Mouse (Mus musculus) monocyte, adult 2 months (primary cell): Measurements from ENCODE around the gene Bad.
A peak's percentile ranks its signal among the peaks of the same experiment; 100 is the strongest.
"Not testable (repeated sequence)": the region's sequence is repeated elsewhere in the genome, so short reads cannot be mapped to it uniquely, and the experiment has no call there.

Source experiments
- DNase-seq, 2 experiments: peaks; one replicate each; pipeline ENCODE4 v3.0.0; 2022; ENCODE audit warnings: low spot score in 2 of 2, low read depth in 1 of 2

Bad gene

DNA sequence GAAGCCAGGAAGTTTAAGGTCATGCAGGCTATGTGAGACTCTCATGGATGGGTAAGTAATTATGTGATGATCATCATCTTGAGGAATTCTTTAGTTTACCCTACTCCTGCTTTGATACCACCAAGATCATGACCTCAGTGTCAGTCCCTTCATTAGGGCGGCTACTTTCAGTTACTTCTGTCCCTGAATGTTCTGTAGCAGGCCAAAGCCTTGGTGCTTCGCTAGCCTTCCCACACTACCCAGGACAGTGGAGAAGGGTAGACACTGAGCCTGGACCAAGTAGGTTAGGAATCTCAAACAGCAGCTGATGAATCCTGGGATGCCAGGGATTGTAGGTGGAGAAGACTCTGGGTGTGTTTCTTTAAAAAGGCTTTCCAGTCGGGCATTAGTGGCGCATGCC, 39.8 kb downstream of the Bad start:
- no peak for DNase-seq

DNA sequence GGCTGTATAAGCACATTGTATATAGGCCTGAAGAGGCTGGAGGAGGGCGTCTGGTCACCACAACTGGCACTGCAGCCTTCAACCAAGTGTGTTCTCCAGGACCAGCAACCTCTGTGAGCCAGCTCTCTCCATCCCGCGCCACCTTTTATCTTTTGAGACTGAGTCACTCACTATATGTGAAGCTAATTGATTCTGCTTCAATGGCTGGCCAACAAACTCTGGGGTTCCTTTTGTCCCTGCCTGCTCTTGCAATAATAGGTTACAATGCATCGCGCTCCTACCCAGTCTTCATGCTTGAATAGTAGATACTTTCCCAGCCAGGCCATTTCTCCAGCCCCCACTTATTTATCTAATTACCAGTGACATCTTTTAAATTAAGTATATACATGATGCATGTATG, 42.0 kb downstream of the Bad start:
- DNase-seq, result no peak

DNA sequence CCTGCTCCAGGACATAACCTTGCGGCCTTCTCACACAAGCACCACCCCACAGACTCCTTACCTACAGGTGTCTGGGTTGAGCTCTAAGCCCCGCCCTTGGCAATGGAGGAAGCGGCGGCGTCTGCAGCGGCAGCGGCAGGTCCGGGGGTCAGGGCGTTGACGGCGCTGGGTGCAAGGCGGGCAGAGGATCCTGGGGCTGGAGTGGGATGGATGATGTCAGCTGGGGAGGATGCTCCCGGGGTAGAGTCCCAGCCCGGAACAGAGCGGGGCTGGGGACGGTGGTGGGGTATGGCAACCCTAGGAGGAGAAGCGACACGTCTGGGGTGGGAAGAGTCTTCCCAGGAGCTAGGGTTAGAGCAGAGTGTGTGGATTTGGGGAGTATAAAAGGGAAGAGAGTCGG, 43.6 kb downstream of the Bad start:
- no peak for DNase-seq

DNA sequence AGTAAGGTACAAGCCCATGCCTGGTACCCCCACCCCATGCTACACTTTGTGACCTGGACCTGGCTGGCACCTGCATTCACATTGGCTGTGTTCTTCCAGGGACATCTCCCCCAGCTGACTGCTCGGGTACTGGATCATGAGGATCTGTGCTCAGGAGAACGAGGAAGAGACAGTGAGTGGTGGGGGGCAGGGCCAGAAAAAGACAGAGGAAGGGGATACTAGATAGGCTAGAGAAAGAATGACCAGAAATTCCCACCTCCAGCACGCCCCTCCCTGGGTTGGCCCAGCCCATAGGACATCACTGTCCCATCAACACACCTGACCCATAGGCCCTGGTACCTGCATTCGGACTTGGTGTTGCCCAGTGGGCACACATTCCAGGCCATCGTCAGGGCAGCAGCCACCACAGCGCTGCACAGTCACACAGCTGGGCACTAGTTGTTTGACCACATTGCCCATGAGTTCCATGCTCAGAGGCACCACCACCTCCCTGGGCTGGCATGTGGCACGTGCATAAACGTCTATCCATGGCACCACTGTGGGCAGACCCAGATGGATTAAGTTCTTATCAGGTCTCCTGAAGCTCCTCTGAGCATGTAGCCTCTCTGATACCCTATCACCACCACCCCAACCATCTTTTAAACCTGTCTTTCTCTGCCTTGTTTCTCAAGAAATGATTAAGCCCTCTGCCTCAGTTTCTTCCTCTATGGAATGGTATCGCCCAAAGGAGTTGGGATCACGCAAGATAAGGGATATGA, 44.5 kb downstream of the Bad start:
- DNase-seq, result no peak

DNA sequence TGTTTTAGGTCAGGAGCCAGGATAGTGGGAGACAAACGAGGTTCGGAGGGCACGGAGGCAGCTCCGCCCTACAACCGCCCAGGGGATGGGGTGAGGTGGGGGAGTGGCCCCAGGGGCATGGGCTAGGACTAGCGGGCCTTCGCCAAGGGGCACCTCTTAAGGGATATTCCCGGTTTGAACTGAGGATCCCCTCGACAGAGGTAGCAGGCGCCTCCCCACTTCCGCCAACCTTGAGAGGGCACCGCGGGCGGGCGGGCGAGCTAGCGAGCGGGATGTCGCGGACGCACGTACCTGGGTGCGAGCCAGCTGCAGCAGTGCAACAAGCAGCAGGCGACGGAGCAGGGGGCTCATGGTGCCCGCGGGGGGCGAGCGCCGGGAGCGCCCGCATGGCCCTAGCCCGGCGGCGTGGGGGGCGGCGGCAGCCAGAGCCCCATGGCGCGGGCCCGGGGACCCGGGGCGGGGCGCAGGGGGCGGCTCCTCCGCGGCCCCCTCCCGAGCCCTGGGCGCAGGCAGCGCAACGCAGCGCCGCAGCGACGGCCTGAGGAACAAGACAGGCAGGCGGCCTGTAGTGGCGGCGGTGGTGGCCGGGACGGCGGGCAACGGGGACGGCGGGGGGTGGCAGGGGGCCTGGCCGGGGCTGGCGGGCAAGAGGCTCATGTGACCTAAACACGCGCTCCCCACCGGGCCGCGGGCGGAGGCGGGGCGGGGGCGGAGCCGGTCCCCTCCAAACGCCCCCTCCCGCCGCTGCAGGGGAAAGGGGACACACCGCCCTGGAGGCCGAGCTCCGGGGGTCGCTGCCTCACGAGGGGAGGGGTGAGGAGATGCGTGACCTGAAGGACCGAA, 45.6 kb downstream of the Bad start, which contains the start of gene Vegfb:
Gene Vegfb, minus strand, starts transcription at position 591 of the 843 bp plus-strand sequence.
- no peak for DNase-seq

DNA sequence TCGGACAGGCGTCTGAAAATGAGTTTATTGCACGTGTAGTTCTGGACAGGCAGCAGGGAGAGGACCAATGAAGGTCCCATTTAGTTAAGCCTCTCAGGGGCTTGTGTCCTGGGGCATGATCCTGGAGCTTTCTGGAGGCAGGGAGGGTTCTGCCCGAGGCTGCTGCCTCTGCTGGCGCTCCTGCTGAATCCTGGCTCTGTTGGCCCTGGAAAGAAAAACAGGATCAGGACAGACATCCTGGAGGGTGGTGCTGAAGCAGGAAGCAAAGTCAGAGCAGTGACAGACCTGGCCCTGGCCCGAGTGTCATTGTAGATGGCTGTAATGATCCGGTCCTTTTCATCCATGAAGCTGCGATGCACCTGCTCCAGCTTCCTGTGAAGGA, 46.2 kb downstream of the Bad start:
- no peak for DNase-seq

DNA sequence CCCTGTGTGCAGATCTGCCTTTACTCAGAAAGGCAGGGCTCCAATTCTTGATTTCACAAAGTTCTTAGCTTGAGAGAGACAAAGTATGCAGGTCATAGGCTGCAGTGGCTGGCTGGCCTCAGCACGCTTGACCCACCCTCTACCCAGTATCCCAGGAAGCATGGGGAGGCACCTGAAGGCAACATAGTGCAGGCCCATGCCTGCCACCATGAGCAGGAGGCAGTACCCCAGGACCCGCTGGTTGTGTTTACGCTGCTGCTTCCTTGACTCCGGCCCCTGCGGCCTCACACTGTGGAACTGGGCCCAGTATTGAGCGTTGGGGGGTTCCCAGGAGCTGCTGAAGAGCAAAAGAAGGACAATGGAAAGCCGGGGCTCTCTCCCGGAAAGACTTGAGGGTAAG, 47.6 kb downstream of the Bad start:
- DNase-seq, result no peak

DNA sequence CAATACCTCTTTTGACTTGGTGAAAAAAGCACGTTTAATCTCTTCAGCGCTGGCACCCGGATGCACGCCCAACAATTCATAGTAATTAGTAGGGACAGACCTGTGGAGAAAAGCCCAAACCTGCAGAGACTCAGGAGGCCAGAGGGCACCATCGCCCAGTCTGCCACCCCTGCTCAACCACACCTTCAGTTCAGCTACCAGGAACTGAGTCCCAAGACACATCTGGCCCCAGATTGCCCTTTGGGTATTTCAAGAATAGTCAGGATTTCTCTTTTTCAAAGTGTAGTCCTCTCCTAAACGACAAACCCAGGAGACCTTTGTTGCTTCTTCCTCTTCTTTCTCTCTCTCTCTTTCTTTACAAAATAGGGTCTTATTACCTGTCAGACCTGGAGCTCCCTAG, 49.1 kb downstream of the Bad start:
- DNase-seq, result no peak

DNA sequence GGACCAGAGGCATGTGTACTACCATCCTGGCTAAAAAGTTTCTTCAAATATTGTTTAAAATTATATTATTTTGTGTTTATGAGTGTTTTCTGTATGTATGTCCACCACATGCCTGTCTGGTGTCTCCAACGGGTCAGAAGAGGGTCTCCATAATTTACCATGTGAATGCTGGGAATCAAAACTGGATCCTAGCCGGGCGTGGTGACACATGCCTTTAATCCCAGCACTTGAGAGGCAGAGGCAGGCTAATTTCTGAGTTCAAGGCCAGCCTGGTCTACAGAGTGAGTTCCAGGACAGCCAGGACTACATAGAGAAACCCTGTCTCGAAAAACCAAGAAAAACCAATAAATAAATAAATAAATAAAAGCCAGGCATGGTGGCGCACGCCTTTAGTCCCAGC, 49.5 kb downstream of the Bad start:
- not testable (repeated sequence) for DNase-seq

DNA sequence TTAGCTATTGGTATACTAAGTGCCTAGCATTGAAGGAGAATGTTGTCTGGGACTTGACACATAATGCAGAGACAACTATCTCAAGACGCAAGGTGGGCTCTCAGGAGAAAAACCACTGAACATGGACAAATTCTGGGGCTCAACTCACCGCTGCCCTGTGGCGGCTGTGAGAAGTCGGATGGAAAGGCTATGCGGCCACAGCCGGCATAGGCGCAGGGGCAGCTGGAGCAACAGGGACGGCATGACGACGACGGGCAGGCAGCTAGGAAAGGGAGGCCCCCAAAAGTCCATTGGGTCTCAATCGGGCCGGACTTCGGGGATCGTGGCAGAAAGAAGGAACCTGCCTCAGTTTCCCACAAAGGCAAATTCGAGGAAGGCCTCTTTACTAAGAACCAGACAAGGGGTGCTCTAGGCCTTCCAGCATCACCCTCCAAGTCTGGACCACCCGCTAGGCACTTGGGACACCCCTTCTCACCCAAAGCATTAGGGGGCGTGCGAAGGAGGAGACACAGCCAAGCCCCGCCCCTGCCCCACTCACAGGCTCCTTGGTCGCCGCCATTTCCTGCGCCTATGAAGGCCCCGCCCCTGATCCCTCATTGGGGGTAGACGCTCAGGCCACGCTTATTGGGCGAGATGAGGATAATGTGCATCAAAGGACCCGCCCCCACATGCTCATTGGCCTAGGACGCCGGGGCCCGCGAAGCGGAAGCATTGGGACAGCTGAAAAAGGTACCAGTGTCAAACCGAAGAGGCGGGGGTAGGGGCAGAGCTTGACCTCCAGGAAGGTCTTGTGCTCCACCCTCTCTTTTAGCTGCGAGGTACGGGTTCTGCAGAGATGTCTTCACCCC, 50.6 kb downstream of the Bad start, which contains the start of gene Dnajc4:
Gene Dnajc4, minus strand, starts transcription at position 562 of the 848 bp plus-strand sequence.
- peak; percentile 90 to 91 for DNase-seq

DNA sequence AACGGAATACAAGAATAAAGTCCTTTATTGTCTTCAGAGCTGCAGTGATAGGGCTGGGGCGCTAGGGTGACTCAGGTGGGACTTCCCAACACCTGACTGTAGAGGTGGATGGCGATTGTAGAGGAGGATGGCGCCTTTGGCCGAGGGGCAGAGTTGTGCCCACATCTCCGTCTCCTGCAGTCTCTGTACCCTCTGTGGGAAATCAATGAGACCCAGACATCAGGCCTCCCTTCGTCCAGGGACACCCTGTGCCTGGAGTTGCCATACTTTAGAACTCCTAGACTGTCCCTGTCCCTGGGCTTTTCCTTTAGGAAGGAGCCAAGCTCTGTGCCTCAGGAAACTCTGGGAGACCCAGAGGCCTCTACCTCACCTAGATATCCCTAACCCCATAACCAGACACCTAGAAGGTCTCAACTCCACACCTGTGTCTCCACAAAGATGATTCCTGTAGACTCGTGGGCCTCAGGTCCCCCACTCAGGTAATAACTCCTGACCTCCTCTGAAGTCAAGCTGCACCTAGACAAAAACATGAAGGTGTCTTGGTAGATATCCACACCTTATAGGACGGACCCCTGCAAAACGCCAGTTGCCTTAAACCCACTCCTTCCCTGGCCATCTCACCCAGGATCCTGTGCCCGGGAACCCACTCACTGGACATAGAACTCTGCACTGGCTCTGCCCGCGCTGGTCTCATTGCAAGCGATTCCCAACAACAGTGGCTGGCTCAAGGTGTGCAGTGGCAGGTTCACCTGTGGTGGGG, 51.5 kb downstream of the Bad start:
- DNase-seq, result no peak

DNA sequence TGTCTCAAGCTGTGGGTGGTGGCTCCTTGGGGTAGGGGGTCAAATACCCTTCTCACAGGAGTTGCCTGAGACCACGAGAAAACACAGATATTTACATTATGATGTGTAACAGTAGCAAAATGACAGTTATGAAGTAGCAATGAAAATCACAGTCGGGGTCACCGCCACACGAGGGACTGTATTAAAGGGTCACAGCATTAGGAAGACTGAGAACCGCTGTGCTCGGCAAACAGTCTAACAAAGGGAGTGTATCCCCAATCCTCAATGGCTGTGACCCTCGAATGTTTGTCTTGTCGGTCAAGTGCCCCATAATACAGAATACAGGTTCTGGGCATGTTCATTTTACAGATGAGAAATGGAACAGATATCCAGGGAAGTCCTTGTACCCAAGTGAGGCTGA, 52.3 kb downstream of the Bad start:
- no peak for DNase-seq

DNA sequence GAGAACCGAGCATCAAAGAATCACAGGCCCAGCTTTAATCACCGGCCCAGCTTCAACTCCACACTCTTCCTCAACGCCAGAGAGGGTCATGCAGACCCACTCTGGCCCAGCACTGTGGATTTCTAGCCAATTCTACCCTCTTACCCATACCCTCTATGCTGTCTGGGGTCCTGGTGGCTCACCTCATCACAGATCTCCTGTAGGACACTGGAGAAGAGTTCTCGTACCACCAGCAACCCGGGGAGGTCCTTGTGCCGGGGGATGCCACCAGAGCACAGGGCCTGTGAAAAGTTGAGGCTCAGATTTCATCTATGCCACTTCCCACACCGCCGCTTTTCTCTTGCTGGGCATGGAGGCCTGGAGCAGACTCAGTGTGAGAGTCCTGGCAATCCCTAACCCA, 52.8 kb downstream of the Bad start:
- no peak for DNase-seq

DNA sequence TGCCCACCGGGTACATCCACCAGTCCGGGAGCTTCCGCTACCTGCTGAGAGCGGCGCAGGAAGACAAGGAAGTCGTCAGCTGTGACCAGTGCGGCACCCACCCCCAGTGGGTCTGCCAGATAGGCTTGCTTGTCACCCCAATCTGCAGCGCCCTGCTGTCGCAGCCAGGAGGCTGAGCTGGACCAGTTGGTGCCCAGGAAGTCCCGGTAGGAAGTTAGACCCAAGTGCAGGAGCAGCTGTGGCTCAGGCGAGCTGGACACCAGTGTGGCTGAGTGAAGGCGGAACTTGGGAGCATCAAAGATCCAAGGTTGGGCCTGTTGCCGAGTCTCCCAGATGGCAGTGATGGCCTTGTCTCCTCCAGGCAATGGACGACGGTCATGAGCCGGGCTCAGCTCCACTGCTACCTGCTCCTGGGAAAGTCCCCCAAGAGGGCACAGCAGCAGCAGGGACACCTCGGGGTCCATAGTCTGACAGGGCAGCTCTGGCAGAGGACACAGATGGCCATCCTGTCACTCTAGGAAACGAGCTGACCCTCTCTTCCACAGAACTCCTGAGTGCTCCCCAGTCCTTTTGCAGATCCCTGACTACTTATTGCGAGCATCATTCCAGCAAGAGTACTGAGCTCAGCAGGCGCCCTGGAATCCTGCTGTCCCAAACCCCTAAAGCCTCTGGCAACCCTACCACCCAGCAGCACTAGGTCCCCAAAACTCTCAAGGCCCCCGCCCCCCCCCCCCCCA, 53.8 kb downstream of the Bad start:
- DNase-seq, result no peak

DNA sequence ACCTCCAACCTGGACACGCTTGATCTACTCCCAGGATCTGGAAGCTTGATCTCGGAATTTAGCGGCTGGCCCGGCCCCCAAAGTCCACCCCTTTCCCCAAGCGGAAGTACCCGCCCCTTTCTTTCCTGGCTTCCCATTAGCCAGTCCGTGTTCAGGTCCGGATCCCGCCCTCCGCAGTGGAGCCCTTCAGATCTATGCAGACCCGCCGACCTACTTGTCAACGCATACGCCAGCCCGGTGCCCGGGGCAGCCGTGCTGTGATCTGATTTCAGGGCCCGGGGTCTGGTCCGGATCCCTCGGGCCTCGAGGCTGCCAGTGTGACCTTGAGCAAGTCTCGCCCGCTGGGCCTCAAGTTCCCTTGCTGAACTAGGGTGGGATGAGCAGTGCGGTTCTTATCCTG, 54.3 kb downstream of the Bad start, which contains the start of the genes Nudt22 and Trpt1:
Gene Nudt22, minus strand, starts transcription at position 112 of the 400 bp plus-strand sequence.
Gene Trpt1, plus strand, starts transcription at position 126 of the 400 bp plus-strand sequence.
- DNase-seq, result peak in 1 of 2 experiments; percentile 50

DNA sequence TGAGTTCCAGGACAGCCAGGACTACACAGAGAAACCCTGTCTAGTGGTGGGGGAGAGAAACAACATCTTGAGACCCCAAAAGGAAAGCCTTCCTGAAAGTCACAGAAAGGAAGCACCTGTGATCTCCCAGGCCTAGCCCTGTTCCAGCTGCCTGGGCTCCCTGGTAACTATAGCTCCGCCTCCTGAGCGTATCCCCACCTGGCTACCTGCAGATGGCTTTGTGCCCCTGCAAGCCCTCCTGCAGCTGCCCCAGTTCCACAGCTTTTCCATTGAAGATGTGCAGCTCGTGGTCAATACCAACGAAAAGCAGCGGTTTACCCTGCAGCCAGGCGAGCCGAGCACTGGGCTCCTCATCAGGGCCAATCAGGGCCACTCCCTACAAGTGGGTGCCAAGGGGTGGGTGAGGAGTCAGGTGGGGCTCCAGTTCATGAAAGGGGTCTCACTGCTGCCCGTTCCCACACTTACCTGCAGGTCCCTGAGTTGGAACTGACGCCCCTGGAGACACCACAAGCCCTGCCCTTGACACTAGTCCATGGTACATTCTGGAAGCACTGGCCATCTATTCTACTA, 56.1 kb downstream of the Bad start:
- DNase-seq, result no peak

DNA sequence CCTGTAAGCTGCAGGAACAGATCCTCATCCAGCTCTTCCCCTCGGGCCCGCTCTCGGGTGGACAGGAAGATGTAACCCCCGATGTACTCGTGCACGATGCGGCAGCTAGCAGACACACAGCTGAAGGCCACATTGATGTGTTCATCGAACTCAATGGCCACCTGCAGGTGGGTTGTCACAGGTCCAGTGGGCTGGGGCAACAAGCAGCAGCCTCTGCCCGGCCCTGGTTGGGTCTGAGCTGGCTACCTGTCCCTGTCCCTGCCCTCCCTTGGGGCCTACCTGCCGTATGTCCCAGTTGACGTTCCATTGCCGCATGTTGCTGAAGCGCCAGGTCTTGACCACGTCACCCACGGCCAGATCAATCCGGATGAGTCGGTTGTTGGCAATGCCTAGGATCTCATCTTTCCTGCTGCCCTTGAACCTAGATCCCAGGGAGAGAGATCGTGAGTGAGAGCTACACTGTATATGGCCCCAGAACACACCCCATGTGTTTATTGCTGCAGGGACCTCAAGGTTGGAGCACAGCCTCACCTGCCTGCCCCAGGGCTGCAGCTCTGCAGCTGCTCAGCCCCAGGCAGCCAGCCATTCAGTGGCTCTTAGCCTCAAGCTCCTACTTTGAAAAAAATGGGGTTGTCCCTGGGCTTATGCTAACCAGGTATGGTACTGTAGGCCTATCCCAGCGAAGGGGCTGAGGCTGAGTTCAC, 57.9 kb downstream of the Bad start:
- DNase-seq, result no peak
